Mouse (Mus musculus): ENCODE measurements around the gene Smagp.

DNA sequence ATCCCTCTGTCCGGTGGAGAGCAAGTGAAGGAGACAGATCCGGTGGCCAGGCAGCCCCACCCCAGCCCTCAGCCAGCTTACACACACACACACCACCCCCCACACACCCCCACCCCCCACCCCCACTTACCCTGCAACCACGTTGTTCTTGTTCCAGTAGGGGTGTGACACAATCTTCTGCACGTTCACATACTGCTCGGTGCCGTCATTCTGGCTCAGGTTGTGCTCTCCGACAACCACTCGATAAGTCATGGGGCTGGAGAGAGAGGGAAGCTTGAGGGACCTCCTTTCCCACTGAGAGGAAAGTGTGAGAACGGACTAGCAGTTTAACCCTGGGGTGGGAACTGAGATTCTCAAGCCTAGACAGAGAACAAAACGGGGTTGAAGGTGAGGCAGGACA is 47.7 kb upstream of the Smagp start:
- TF ChIP-seq CTCF (IDR thresholded peaks at IDR 0.05; ENCODE audit: low read depth) (no peak), EP300 (IDR thresholded peaks at IDR 0.05; ENCODE audit: low read depth) (no peak)

All from heart, postnatal 0 days (tissue).